Mouse (Mus musculus) neural tube, embryonic 11.5 days (tissue): Measurements from ENCODE around the gene Elmo1. TPM values are rescaled to one million over a fixed set of nuclear protein-coding genes. Genes with fewer than 3 reads are reported as not detected.

Experiments
- ATAC-seq: fragments of 200-750 bp; cut with Nextera tagmentation; 2 replicates; pipeline ENCODE4 v1.8.0; 2017; ENCODE audit warnings: moderate number of reproducible peaks, mild to moderate bottlenecking, moderate TSS enrichment, moderate library complexity; ENCODE audit not compliant: insufficient read depth, low FRiP score, low TSS enrichment
- DNase-seq: peaks from one replicate; pipeline ENCODE4 v3.0.0-alpha.2; 2015; ENCODE audit warnings: low spot score
- H3K27ac ChIP-seq: fragments of 300-500 bp; sonication (generic); 2 replicates; pipeline ENCODE4 v1.5.1; 2014; ENCODE audit warnings: low read depth, mild to moderate bottlenecking, low read length
- H3K27me3 ChIP-seq: fragments of 300-500 bp; sonication (generic); 2 replicates; pipeline ENCODE4 v1.6.1; 2014; ENCODE audit warnings: mild to moderate bottlenecking, low read length, mixed read lengths; ENCODE audit not compliant: control insufficient read depth, insufficient read depth
- H3K36me3 ChIP-seq: fragments of 300-500 bp; sonication (generic); 2 replicates; pipeline ENCODE4 v1.6.1; 2014; ENCODE audit warnings: mild to moderate bottlenecking, low read length, moderate library complexity, mixed read lengths; ENCODE audit not compliant: control insufficient read depth, insufficient read depth
- H3K4me1 ChIP-seq: fragments of 300-500 bp; sonication (generic); 2 replicates; pipeline ENCODE4 v1.6.1; 2014; ENCODE audit warnings: low read length, mixed read lengths; ENCODE audit not compliant: control insufficient read depth, insufficient read depth
- H3K4me2 ChIP-seq: fragments of 300-500 bp; sonication (generic); 2 replicates; pipeline ENCODE4 v1.6.1; 2014; ENCODE audit warnings: low read depth, mild to moderate bottlenecking, moderate library complexity
- H3K4me3 ChIP-seq: fragments of 300-500 bp; sonication (generic); 2 replicates; pipeline ENCODE4 v1.5.1; 2014; ENCODE audit warnings: low read depth, low read length
- H3K9ac ChIP-seq: fragments of 300-500 bp; sonication (generic); 2 replicates; pipeline ENCODE4 v1.6.1; 2014; ENCODE audit warnings: mild to moderate bottlenecking, low read length
- H3K9me3 ChIP-seq: fragments of 300-500 bp; sonication (generic); 2 replicates; pipeline ENCODE4 v1.6.1; 2016; ENCODE audit warnings: low read length; ENCODE audit not compliant: control insufficient read depth
- WGBS: fragments of 180-500 bp; shearing (Covaris S2); extraction: QIAGEN DNeasy Blood & Tissue Kit; methylation state at CpG from one replicate; pipeline ENCODE4 v1.1.7; 2014; 5-methylcytosine and 5-hydroxymethylcytosine counted together
- polyA plus RNA-seq: library from polyadenylated mRNA; unstranded; fragments of >200 nt; fragmentation: Nextera tagmentation; extraction: Ambion mirVana; gene quantifications from 2 replicates; pipeline ENCODE4 v1.2.1, GENCODE M21; 2014

Elmo1 gene
- polyA plus RNA-seq, 1 experiment from 2014 or later, result 28.7 TPM

- no peak overlapping the region for H3K4me2 ChIP-seq
- H3K9me3 ChIP-seq, result no peaks in the 10 kb centered on the region
- no peak overlapping the region for H3K27ac ChIP-seq
- H3K9ac ChIP-seq, result no peak overlapping the region
- H3K36me3 ChIP-seq, result no peaks in the 10 kb centered on the region
- H3K4me3 ChIP-seq, result no peak overlapping the region
- ATAC-seq (no peak), DNase-seq (no peak)
- no peaks in the 10 kb centered on the region for H3K27me3 ChIP-seq
- WGBS, result 58% methylated on average over 3 of the region's 3 CpGs
- no peaks in the 10 kb centered on the region for H3K4me1 ChIP-seq
These were observed 33.6 kb downstream of the Elmo1 start for GRCm38 (mm10) chr13:20123975-20124374.

GRCm38 (mm10) chr13:20124965-20125364 lies 34.6 kb downstream of the Elmo1 start:
- DNase-seq, result no peak
- Histone ChIP-seq H3K27ac (no peak overlapping the region), H3K4me3 (no peak overlapping the region), H3K4me2 (no peak overlapping the region), H3K9ac (no peak overlapping the region), H3K9me3 (no peaks in the 10 kb centered on the region), H3K4me1 (no peaks in the 10 kb centered on the region), H3K27me3 (no peaks in the 10 kb centered on the region), H3K36me3 (no peaks in the 10 kb centered on the region)
- WGBS, result 80% methylated on average over 7 of the region's 7 CpGs
- ATAC-seq, result no peak

GRCm38 (mm10) chr13:20125845-20126244 lies 35.4 kb downstream of the Elmo1 start:
- Histone ChIP-seq H3K4me3 (no peak overlapping the region), H3K4me2 (no peak overlapping the region), H3K27ac (no peak overlapping the region), H3K9ac (no peak overlapping the region), H3K9me3 (no peaks in the 10 kb centered on the region), H3K4me1 (no peaks in the 10 kb centered on the region), H3K27me3 (no peaks in the 10 kb centered on the region), H3K36me3 (no peaks in the 10 kb centered on the region)
- 93% methylated on average over 10 of the region's 10 CpGs for WGBS
- no peak for DNase-seq
- no peak for ATAC-seq

GRCm38 (mm10) chr13:20127553-20127952 lies 37.2 kb downstream of the Elmo1 start:
- DNase-seq, result no peak
- 72% methylated on average over 4 of the region's 4 CpGs for WGBS
- Histone ChIP-seq H3K9me3 (no peaks in the 10 kb centered on the region), H3K4me1 (no peaks in the 10 kb centered on the region), H3K27me3 (no peaks in the 10 kb centered on the region), H3K36me3 (no peaks in the 10 kb centered on the region), H3K27ac (no peak overlapping the region), H3K4me3 (no peak overlapping the region), H3K4me2 (no peak overlapping the region), H3K9ac (no peak overlapping the region)
- ATAC-seq, result no peak

GRCm38 (mm10) chr13:20128097-20128496 lies 37.7 kb downstream of the Elmo1 start:
- H3K27ac ChIP-seq, result no peak overlapping the region
- WGBS, result 85% methylated on average over 4 of the region's 4 CpGs
- ATAC-seq, result no peak

GRCm38 (mm10) chr13:20130731-20131130 lies 40.3 kb downstream of the Elmo1 start:
- WGBS, result 88% methylated on average over 3 of the region's 3 CpGs
- Histone ChIP-seq H3K4me1 (peaks cover 12% of the 10 kb centered on the region; the same call in 1 of the 2 replicates), H3K4me2 (no peak overlapping the region), H3K9ac (no peak overlapping the region), H3K36me3 (no peaks in the 10 kb centered on the region), H3K27me3 (no peaks in the 10 kb centered on the region), H3K4me3 (no peak overlapping the region), H3K27ac (no peak overlapping the region), H3K9me3 (no peaks in the 10 kb centered on the region)
- ATAC-seq, result no peak
- no peak for DNase-seq

More at GRCm38 (mm10) chr13:20128097-20128496, 37.7 kb downstream of the Elmo1 start:
- Histone ChIP-seq H3K36me3 (no peaks in the 10 kb centered on the region), H3K4me3 (no peak overlapping the region), H3K27me3 (no peaks in the 10 kb centered on the region), H3K9ac (no peak overlapping the region), H3K4me1 (no peaks in the 10 kb centered on the region), H3K9me3 (no peaks in the 10 kb centered on the region), H3K4me2 (no peak overlapping the region)
- DNase-seq, result no peak

- Histone ChIP-seq H3K27ac (no peak overlapping the region), H3K9ac (no peak overlapping the region), H3K4me2 (no peak overlapping the region), H3K9me3 (no peaks in the 10 kb centered on the region), H3K36me3 (no peaks in the 10 kb centered on the region), H3K27me3 (no peaks in the 10 kb centered on the region), H3K4me3 (no peak overlapping the region), H3K4me1 (peaks cover 12% of the 10 kb centered on the region; the same call in 1 of the 2 replicates)
- ATAC-seq (no peak), DNase-seq (no peak)
- WGBS, result 93% methylated on average over 5 of the region's 5 CpGs
These were observed 41.1 kb downstream of the Elmo1 start for GRCm38 (mm10) chr13:20131322-20131997.

- Histone ChIP-seq H3K4me2 (no peak overlapping the region), H3K36me3 (no peaks in the 10 kb centered on the region), H3K27ac (no peak overlapping the region), H3K27me3 (no peaks in the 10 kb centered on the region), H3K9me3 (no peaks in the 10 kb centered on the region), H3K4me1 (peaks cover 12% of the 10 kb centered on the region; the same call in 1 of the 2 replicates), H3K9ac (no peak overlapping the region), H3K4me3 (no peak overlapping the region)
- ATAC-seq, result no peak
- no peak for DNase-seq
- whole genome bisulfite sequencing, result 89% methylated on average over 4 of the region's 4 CpGs
These were observed 41.6 kb downstream of the Elmo1 start for GRCm38 (mm10) chr13:20131998-20132371.
